Mouse (Mus musculus): Measurements from ENCODE around the gene Slc25a10. TPM values are rescaled to one million over a fixed set of nuclear protein-coding genes. Genes with fewer than 3 reads are reported as not detected.

The Slc25a10 gene
- 10 to 100 TPM; 14.7 to 15.0 TPM for total RNA-seq (2023)

GRCm38 (mm10) chr11:120491317-120492023 is at the start of gene Slc25a10:
Gene Slc25a10 (plus strand): TSS chr11:120491840.

GRCm38 (mm10) chr11:120442344-120442743 is 49.3 kb upstream of the Slc25a10 start, which contains the start of gene Tspan10:
Gene Tspan10 (plus strand): TSS chr11:120442644.

GRCm38 (mm10) chr11:120453306-120453705 is 38.3 kb upstream of the Slc25a10 start, which contains the start of gene Pde6g:
Gene Pde6g (minus strand): TSS chr11:120453500.

GRCm38 (mm10) chr11:120457772-120458751 is 33.6 kb upstream of the Slc25a10 start, which contains the start of the genes Oxld1 and Ccdc137:
Gene Oxld1 (minus strand): TSS chr11:120458068.
Gene Ccdc137 (plus strand): TSS chr11:120458115.

GRCm38 (mm10) chr11:120467051-120467735 is 24.4 kb upstream of the Slc25a10 start, which contains the start of gene Arl16:
Gene Arl16 (minus strand): TSS chr11:120467607.

GRCm38 (mm10) chr11:120484265-120484981 is 7.2 kb upstream of the Slc25a10 start, which contains the start of gene Mrpl12:
Gene Mrpl12 (plus strand): TSS chr11:120484613.

GRCm38 (mm10) chr11:120530085-120530964 is 38.7 kb downstream of the Slc25a10 start, which contains the start of gene Gcgr:
Gene Gcgr (plus strand): TSS chr11:120530699.

Other genes starting within 250 kb of the Slc25a10 start
- 1,000 to 10,000 TPM; 1,199 to 1,232 TPM for gene Actg1, start 143.3 kb upstream of the Slc25a10 start, total RNA-seq (2023)
- not detected for gene Fscn2, start 130.3 kb upstream of the Slc25a10 start, total RNA-seq (2023)
- gene Faap100, start 113.1 kb upstream of the Slc25a10 start, total RNA-seq (2023), result 10 to 100 TPM; 23.1 to 23.6 TPM
- 10 to 100 TPM; 57.3 to 70.4 TPM for gene Nploc4, start 54.1 kb upstream of the Slc25a10 start, total RNA-seq (2023)
- gene Tspan10, start 49.2 kb upstream of the Slc25a10 start, total RNA-seq (2023), result 10 to 100 TPM in 1 of 2 experiments, not detected in 1; 50.9 TPM
- gene Pde6g, start 38.3 kb upstream of the Slc25a10 start, total RNA-seq (2023), result under 1 TPM in 1 of 2 experiments, not detected in 1; 0.32 TPM
- 1 to 10 TPM; 5.4 to 9.3 TPM for gene Oxld1, start 33.8 kb upstream of the Slc25a10 start, total RNA-seq (2023)
- gene Ccdc137, start 33.7 kb upstream of the Slc25a10 start, total RNA-seq (2023), result 10 to 100 TPM; 37.4 to 41.2 TPM
- gene Arl16, start 24.2 kb upstream of the Slc25a10 start, total RNA-seq (2023), result 10 to 100 TPM; 13.0 to 15.9 TPM
- gene Mrpl12, start 7.2 kb upstream of the Slc25a10 start, total RNA-seq (2023), result 10 to 100 TPM; 38.9 to 39.5 TPM
- not detected for gene Gcgr, start 38.9 kb downstream of the Slc25a10 start, total RNA-seq (2023)
- 10 to 100 TPM; 40.5 to 43.6 TPM for gene Mcrip1, start 57.9 kb downstream of the Slc25a10 start, total RNA-seq (2023)
- gene Ppp1r27, start 59.3 kb downstream of the Slc25a10 start, total RNA-seq (2023), result not detected
- 100 to 1,000 TPM; 141 to 149 TPM for gene P4hb, start 81.4 kb downstream of the Slc25a10 start, total RNA-seq (2023)
- gene Arhgdia, start 89.8 kb downstream of the Slc25a10 start, total RNA-seq (2023), result 100 to 1,000 TPM; 520 to 527 TPM
- gene Alyref, start 106.5 kb downstream of the Slc25a10 start, total RNA-seq (2023), result 100 to 1,000 TPM; 130 to 143 TPM
- gene Anapc11, start 106.6 kb downstream of the Slc25a10 start, total RNA-seq (2023), result 10 to 100 TPM; 50.0 to 53.1 TPM
- gene Npb, start 116.6 kb downstream of the Slc25a10 start, total RNA-seq (2023), result 1 to 10 TPM; 1.6 to 2.4 TPM
- gene Pcyt2, start 126.1 kb downstream of the Slc25a10 start, total RNA-seq (2023), result 100 to 1,000 TPM; 107 to 119 TPM
- gene Sirt7, start 133.4 kb downstream of the Slc25a10 start, total RNA-seq (2023), result 100 to 1,000 TPM; 124 to 136 TPM
- 10 to 100 TPM; 48.0 to 54.0 TPM for gene Mafg, start 141.8 kb downstream of the Slc25a10 start, total RNA-seq (2023)
- gene Pycr1, start 151.9 kb downstream of the Slc25a10 start, total RNA-seq (2023), result under 1 TPM in 1 of 2 experiments, not detected in 1; 0.81 TPM
- gene Myadml2, start 156.3 kb downstream of the Slc25a10 start, total RNA-seq (2023), result 1 to 10 TPM in 1 of 2 experiments, not detected in 1; 1.4 TPM
- gene Notum, start 169.3 kb downstream of the Slc25a10 start, total RNA-seq (2023), result not detected
- gene Aspscr1, start 181.1 kb downstream of the Slc25a10 start, total RNA-seq (2023), result 100 to 1,000 TPM in 1 of 2 experiments, 10 to 100 TPM in 1; 97.4 to 100 TPM
- gene Cenpx, start 221.9 kb downstream of the Slc25a10 start, total RNA-seq (2023), result 10 to 100 TPM; 30.5 to 32.1 TPM
- gene Lrrc45, start 222.1 kb downstream of the Slc25a10 start, total RNA-seq (2023), result 10 to 100 TPM; 38.6 to 46.7 TPM
- gene Rac3, start 229.6 kb downstream of the Slc25a10 start, total RNA-seq (2023), result 1 to 10 TPM; 1.1 to 1.5 TPM
- 10 to 100 TPM; 12.1 to 18.0 TPM for gene Dcxr, start 235.4 kb downstream of the Slc25a10 start, total RNA-seq (2023)
- gene Cbr2, start 240.3 kb downstream of the Slc25a10 start, total RNA-seq (2023), result not detected